Mouse (Mus musculus) macrophage (primary cell): ENCODE data around the gene Fmo2. TPM values are rescaled to one million over a fixed set of nuclear protein-coding genes. Genes with fewer than 3 reads are reported as not detected.

Experiments
- H3K27ac ChIP-seq: fragments of 350-480 bp; formaldehyde crosslinking; 2 replicates; pipeline ENCODE4 v1.9.0; 2021
- H3K36me3 ChIP-seq: fragments of 350-480 bp; formaldehyde crosslinking; 2 replicates; pipeline ENCODE4 v1.9.0; 2021; ENCODE audit errors: inconsistent target
- H3K4me3 ChIP-seq: fragments of 350-480 bp; formaldehyde crosslinking; 2 replicates; pipeline ENCODE4 v1.9.0; 2021; ENCODE audit errors: inconsistent target
- H3K79me2 ChIP-seq: fragments of 350-480 bp; formaldehyde crosslinking; 2 replicates; pipeline ENCODE4 v1.9.0; 2021; ENCODE audit errors: inconsistent target
- WGBS: methylation state at CpG from one replicate; pipeline ENCODE4 v1.1.7; 2026; ENCODE audit warnings: inconsistent platforms; ENCODE audit not compliant: missing documents; 5-methylcytosine and 5-hydroxymethylcytosine counted together
- polyA plus RNA-seq: library from polyadenylated mRNA; stranded (reverse); fragments of 250-400 nt; gene quantifications from 3 replicates; pipeline ENCODE4 v1.2.4, GENCODE M21; 2018; ENCODE audit warnings: inconsistent platforms

Fmo2 gene
- polyA plus RNA-seq, 1 experiment from 2014 or later, result not detected

DNA sequence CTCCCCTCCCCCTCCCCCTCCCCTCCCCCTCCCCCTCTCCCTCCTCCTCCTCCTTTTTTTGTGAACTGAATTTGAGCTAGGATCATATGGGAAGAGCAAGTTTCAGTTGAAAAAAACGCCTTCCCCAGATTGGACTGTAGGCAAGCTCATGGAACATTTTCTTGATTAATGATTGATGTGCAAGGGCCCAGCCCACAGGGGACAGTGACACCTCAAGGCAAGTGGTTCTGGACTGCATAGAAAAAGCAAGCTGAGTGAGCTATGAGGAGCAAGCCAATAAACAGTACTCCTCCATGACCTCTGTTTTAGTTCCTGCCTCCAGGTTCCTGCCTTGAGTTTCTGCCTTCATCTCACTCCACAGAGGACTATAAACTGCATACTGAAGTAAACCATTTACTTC, 26.6 kb upstream of the Fmo2 start:
- Histone ChIP-seq H3K27ac (no peak overlapping the region), H3K4me3 (no peak overlapping the region), H3K36me3 (no peaks in the 10 kb centered on the region), H3K79me2 (no peaks in the 10 kb centered on the region)
- WGBS, result 29% methylated on average over 1 of the region's 1 CpGs

DNA sequence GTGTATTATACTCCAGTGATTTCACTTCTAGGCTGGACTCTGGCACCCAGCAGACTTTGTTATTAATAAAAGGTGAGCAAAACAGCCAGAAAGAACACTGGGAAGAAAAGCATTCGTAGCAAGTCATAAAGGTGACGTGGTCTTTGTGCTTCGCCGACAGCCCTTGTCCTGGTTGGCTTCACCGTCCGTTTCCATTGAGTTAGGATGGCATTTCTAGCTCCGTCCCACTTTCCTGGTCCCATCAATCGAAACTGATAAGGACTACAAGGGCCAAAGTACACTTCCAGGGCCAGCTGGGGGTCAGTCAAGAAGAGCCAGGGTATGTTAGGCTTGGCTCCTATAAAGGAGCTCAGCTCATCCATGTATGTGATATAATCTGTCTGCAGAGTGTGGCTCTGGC, 18.1 kb upstream of the Fmo2 start:
- H3K79me2 ChIP-seq, result no peaks in the 10 kb centered on the region
- H3K4me3 ChIP-seq, result no peak overlapping the region
- no peak overlapping the region for H3K27ac ChIP-seq
- WGBS, result 94% methylated on average over 8 of the region's 8 CpGs
- no peaks in the 10 kb centered on the region for H3K36me3 ChIP-seq

DNA sequence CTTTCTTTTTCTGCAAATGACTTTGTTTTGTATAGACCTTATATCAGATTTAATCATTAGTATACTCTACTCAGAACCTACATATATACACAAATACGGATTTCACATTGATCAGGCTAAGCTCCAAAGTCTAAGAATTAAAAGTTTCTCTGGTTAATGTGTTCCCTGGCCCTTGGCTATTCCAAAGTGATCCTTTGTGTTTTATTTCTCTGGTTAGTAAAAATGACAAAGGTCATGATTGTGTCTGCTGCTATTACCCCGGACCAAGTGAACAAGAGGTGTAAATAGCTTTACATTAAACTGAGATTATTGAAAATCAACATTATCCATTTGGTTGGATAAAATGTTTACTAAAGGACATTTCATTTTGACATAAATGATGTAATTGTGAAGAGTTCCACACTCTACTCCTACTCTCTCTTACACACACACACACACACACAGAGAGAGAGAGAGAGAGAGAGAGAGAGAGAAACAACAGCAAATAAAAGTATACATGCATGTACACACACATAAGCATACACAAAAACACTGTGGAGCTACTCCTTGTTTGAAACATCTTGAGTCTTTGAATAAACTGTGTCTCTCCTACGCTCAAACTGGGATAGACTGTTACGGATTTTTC, 16.5 kb upstream of the Fmo2 start:
- Histone ChIP-seq H3K27ac (no peak overlapping the region), H3K79me2 (no peaks in the 10 kb centered on the region), H3K36me3 (no peaks in the 10 kb centered on the region), H3K4me3 (no peak overlapping the region)
- 97% methylated on average over 3 of the region's 4 CpGs for WGBS

DNA sequence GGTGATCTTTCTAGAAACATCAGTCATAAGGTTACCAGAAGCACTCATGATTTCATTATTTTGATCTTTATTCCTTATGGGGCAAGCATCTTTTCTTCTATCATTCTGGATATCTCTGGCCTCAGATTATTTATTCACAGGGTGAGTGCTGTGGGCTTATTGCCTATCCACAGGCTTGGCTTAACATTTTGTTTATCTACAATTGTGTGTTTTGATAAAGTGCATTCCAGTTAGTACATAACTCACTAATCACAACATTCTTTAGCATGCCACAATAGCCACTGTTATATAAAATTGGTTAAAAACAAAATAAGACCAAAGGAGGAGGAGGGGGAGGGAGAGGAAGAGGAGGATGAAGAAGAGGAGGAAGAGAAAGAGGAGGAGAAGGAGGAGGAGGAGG, 13.6 kb upstream of the Fmo2 start:
- no peak overlapping the region for H3K27ac ChIP-seq
- H3K79me2 ChIP-seq, result no peaks in the 10 kb centered on the region
- no peaks in the 10 kb centered on the region for H3K36me3 ChIP-seq
- H3K4me3 ChIP-seq, result no peak overlapping the region

DNA sequence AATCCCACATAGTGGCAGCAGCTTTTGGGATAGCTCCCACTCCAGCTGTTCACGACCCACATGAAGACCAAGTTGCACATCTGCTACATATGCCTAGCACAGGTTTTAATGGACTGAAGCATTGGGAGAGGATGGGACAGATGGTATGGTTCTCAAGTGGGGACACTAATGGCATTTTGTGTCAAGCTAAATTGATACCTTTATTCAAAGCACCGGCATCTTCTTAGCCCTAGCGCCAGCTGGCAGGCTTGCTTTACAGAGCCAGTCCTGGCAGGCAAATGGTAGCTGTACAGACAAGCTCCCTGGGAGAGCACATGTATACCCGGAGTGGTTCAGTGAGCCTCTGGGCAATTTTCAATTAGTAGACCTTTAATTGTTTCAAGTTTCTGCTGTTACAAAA, 3.4 kb upstream of the Fmo2 start:
- Histone ChIP-seq H3K79me2 (no peaks in the 10 kb centered on the region), H3K4me3 (no peak overlapping the region), H3K27ac (no peak overlapping the region), H3K36me3 (no peaks in the 10 kb centered on the region)
- 96% methylated on average over 4 of the region's 4 CpGs for WGBS

DNA sequence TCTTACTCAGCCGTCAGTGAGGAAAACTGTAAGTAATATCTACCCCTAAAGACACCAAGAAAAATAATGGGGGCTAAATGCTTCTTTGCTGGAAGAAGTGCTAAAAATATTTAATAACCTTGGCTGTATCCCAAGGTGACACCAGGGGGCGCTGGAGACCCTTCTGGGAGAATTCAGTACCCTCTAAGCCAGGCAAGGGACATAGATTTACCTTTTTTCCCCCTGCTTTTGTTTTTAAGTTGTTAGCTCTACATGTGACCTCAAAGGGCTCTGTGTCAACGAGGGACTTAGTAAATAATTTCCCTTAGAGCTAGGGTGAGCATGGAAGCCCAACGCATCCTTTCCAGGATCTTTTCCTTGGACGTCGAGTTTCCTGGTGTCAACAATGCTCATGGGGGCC, 2.6 kb downstream of the Fmo2 start:
- H3K36me3 ChIP-seq, result no peaks in the 10 kb centered on the region
- H3K27ac ChIP-seq, result no peak overlapping the region
- no peak overlapping the region for H3K4me3 ChIP-seq
- H3K79me2 ChIP-seq, result no peaks in the 10 kb centered on the region
- WGBS, result 50% methylated on average over 6 of the region's 6 CpGs

DNA sequence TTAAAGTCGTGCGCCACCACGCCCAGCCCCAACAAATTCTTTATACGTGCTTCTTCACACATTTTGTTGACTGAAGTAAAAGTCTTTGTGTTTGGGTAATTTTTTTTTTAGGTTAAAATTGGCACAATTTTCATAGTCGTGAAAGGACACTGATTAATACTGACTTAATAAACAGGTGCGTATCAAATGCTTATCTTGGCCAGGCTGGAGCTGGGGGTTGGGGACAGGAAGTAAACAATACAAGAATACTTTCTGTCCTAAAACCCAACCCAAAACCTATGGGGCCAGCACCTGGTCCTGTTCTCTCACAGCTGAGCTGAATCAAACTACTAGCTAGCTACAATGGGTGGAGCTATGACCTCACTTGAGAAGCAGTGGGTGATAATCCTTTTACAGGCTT, 5.5 kb downstream of the Fmo2 start:
- Histone ChIP-seq H3K36me3 (no peaks in the 10 kb centered on the region), H3K4me3 (no peak overlapping the region), H3K27ac (no peak overlapping the region), H3K79me2 (no peaks in the 10 kb centered on the region)
- 91% methylated on average over 6 of the region's 6 CpGs for WGBS

DNA sequence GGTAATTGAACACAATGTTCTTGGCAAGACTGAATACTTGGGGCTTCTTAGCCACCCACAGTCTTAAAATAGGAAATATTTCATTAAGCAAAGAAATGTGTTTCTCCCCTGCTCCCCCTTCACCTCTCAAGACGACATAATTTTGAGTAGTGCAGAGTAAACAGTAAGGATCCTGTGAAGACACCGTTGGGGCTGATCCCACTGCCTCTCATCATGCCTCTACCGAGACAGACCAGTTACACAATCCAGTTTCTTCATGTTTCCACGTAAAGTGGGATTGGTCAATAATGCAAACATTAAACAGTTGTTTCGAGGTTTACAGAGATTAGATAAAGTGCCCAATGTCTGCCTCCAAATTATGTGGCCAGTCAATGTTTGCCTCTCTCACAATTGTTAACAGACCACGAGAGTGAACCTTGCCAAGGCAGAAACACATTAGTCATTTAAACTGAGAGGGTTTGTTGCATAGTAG, 6.5 kb downstream of the Fmo2 start:
- no peaks in the 10 kb centered on the region for H3K79me2 ChIP-seq

DNA sequence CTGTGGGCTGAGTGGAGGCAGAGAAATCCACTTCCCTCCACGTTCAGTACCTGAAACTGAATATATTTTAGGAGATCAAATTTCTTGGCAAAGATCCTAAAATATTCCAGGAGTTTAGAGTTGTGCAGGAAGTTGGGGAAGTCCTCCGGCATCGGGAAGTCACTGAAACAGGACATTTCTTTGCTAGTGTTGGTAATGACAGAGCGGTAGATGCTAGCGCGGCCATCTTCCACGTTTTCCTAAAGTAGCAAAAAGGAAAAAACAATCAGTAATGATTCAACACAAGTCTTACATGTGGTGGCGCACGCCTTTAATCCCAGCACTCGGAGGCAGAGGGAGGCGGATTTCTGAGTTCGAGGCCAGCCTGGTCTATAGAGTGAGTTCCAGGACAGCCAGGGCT, 9.9 kb downstream of the Fmo2 start:
- Histone ChIP-seq H3K27ac (no peak overlapping the region), H3K4me3 (no peak overlapping the region), H3K36me3 (no peaks in the 10 kb centered on the region), H3K79me2 (no peaks in the 10 kb centered on the region)
- WGBS, result 88% methylated on average over 12 of the region's 12 CpGs

More for the DNA sequence above, 6.5 kb downstream of the Fmo2 start:
- H3K4me3 ChIP-seq, result no peak overlapping the region
- no peak overlapping the region for H3K27ac ChIP-seq
- WGBS, result 27% methylated on average over 6 of the region's 6 CpGs
- no peaks in the 10 kb centered on the region for H3K36me3 ChIP-seq

DNA sequence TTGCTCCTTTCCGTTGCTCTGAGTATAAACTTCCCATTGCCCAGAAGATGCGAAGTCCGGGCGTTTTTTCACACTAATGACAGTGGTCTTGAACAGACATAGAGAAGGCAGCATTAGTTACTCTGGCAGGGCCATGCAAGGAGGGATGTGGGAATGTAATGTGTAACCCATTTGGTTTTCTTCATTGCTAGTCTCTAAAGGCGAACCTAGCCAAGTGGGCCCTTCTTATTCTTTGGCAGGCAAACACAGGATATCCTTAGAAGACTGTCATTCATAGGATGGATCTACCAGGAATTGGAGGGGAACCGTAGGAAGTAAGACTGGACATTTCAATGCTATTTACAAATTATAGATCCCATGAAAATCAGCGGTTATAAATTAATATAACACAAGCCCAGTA, 10.9 kb downstream of the Fmo2 start:
- Histone ChIP-seq H3K79me2 (no peaks in the 10 kb centered on the region), H3K36me3 (no peaks in the 10 kb centered on the region), H3K27ac (no peak overlapping the region), H3K4me3 (no peak overlapping the region)
- 93% methylated on average over 7 of the region's 7 CpGs for WGBS

DNA sequence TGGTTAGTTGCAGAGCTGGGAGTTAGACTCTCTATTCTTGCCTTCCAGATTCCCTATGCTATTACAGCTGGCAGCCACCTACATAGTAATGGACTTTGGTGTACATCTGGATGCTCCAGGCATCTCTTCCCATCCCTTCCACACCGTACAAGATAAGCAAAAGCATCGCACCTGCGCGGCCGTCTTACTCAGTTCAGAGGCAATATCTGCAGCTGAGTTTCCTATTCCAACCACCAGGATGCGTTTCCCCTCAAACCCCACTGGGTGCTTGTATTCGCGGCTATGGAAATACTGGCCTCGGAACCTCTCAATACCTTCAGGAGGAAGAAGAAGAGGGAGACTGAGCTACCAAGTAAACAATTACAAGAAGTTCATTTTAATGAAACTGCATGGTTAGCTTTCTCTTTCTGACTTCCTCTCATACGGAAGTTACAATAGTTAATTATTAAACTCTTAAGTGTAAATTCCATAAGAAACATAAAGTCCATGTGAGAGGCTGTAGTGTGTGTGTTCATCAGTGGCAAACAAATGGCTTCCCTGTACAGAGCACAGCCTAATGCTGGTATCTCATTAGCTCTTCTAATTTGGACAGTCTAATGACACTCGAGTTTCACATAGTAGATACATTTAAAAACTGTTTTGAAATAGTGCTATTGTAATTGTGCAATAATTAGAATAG, 12.2 kb downstream of the Fmo2 start:
- H3K79me2 ChIP-seq, result no peaks in the 10 kb centered on the region
- H3K27ac ChIP-seq, result no peak overlapping the region
- WGBS, result 93% methylated on average over 11 of the region's 11 CpGs
- no peak overlapping the region for H3K4me3 ChIP-seq
- no peaks in the 10 kb centered on the region for H3K36me3 ChIP-seq

DNA sequence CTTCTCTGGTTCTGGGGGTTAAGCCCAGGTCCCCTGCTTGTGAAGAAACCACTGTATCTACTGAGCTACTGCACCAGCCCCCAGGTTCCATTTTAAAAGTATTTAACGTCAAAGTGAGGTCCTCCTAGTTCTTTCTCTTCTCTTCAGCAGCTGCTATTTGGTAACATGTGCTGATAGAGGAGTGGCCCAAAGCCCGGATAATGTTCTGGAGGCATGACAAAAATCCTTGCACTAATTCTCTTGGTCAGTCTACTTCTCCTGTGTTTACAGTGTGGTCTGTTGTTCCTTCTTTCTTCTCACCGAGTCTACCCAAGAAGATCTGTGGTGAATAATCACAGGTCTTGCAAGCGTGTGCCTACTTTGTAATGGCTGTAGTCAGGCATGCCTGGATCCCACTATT, 15.8 kb downstream of the Fmo2 start:
- Histone ChIP-seq H3K36me3 (no peaks in the 10 kb centered on the region), H3K79me2 (no peaks in the 10 kb centered on the region), H3K4me3 (no peak overlapping the region), H3K27ac (no peak overlapping the region)
- WGBS, result 68% methylated on average over 4 of the region's 4 CpGs

DNA sequence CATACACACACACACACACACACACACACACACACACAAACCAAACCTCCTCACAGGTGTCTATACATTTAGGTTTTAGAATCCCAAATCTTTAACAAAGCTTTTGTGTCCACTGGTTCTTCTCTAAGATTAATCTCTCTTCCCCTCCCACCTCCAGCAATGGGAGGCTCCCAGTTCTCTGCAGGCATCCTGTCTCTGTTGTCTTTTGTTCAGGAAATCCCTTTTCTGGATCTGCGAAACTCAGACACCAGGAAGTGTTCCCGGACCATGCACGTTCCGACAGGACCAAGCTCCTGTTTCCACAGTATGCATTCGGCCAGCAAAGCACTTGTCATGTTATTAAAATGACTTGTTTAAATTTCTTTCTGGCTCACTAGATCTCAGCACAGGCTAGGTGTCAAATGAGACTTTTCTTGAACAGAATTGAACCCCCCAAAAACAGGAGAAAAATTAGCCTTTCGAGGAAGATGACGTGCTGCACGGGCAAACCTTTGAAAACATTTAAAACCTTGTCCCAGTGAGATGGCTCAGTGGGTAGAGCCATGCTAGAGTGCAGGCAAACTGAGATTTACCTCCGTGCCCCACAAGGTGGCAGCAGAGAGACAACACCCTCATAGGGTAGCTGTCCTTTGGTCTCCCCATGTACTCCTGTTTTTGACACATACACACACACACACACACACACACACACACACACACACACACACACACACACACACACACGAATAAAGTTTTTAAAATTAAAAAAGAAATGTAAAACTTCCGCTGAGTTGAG, 18.7 kb downstream of the Fmo2 start:
- Histone ChIP-seq H3K36me3 (no peaks in the 10 kb centered on the region), H3K27ac (no peak overlapping the region), H3K4me3 (no peak overlapping the region), H3K79me2 (no peaks in the 10 kb centered on the region)
- WGBS, result 46% methylated on average over 10 of the region's 11 CpGs

DNA sequence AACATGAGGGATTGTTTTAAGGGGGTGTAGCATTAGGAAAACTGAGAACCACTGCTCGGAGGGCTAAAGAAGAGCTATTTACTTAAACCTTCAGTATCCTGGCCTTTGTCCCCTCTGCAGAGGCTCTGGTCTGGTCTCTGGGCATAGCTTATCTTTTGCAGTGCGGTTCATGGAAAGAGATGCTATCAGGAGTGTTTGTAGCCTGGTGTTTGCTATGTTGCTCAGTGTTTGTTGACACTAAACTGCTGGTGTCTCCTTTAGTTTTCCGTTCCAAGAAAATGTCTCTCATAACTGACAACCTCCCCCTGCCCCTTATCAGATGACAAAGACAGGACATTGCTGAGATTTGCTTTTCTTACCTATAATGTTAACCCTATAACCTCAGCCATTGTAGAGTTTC, 23.4 kb downstream of the Fmo2 start:
- 75% methylated on average over 3 of the region's 3 CpGs for WGBS
- H3K36me3 ChIP-seq, result no peaks in the 10 kb centered on the region
- no peak overlapping the region for H3K27ac ChIP-seq
- no peaks in the 10 kb centered on the region for H3K79me2 ChIP-seq
- H3K4me3 ChIP-seq, result no peak overlapping the region

DNA sequence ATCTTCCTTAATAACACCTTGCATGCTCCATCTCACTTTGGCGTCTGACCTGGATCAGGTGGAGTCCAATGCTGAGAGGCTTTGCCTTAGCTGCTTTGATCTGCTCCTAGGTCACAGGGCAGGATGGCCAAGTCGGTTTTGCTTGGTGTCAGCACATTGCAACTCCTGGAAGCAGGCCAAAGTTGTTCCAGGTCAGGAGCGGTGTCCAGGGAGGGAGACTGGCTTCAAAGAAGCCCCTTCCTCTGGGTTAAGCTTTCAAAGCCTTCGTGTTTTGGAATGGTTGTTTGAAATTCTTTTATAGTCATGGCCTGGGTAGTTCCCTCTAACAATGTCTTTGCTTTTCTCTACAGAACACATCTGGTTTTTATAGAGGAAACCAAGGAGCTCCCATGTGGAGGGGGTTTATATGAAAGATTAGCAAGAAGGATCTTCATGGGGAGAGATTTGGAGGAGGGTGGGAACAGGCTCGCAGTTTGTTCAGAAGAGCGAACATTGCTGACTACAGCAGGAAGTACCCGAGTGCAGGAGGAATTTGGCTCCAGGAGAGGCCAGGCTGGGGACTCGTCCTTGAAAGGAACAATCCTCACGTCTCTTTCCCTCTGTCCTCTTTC, 26.7 kb downstream of the Fmo2 start:
- H3K4me3 ChIP-seq, result no peak overlapping the region
- 52% methylated on average over 9 of the region's 9 CpGs for WGBS
- no peaks in the 10 kb centered on the region for H3K36me3 ChIP-seq
- no peak overlapping the region for H3K27ac ChIP-seq
- H3K79me2 ChIP-seq, result no peaks in the 10 kb centered on the region
